Mouse (Mus musculus) ES-CJ7 (cell line): ENCODE results near the gene Egln1.

Source experiments
- DNase-seq: peaks from one replicate; pipeline ENCODE4 v3.0.0; 2011; ENCODE audit warnings: low read depth, low spot score

The Egln1 gene

GRCm38 (mm10) chr8:124860188-124860587 lies 88.9 kb downstream of the Egln1 start:
- no peak for DNase-seq

- peak; percentile 77 for DNase-seq
These were observed 89.7 kb downstream of the Egln1 start for GRCm38 (mm10) chr8:124859466-124859865.
